Mouse (Mus musculus) CH12.LX (cell line): ENCODE results near the gene Lmntd2. TPM values are rescaled to one million over a fixed set of nuclear protein-coding genes. Genes with fewer than 3 reads are reported as not detected.
A peak's percentile ranks its signal among the peaks of the same experiment; 100 is the strongest.

Source experiments
- DNase-seq: peaks from one replicate; pipeline ENCODE4 v3.0.0-alpha.2; 2013; ENCODE audit errors: extremely low read depth
- H3K27ac ChIP-seq: 2 replicates; pipeline ENCODE4 v1.5.1; 2012; ENCODE audit warnings: low read depth, mild to moderate bottlenecking, control low read depth, moderate library complexity; ENCODE audit not compliant: insufficient read depth
- H3K27me3 ChIP-seq: replicated peaks from 2 replicates; pipeline ENCODE3; 2012; ENCODE audit warnings: inconsistent platforms
- H3K36me3 ChIP-seq, 2 experiments: replicated peaks in 1 of 2; 2 replicates each; pipeline versions ENCODE3 to v1.6.1; 2012; ENCODE audit warnings: inconsistent platforms in 1 of 2, low read length in 1 of 2, mild to moderate bottlenecking in 1 of 2, mixed read lengths in 1 of 2, moderate library complexity in 1 of 2; ENCODE audit not compliant: control insufficient read depth in 1 of 2, insufficient read depth in 1 of 2
- H3K4me1 ChIP-seq, 2 experiments: 2 replicates each; pipeline ENCODE4 v1.6.1; 2012; ENCODE audit warnings: inconsistent platforms in 1 of 2, moderate library complexity in 1 of 2; ENCODE audit not compliant: insufficient read depth in 2 of 2, control insufficient read depth in 1 of 2
- H3K4me2 ChIP-seq: 2 replicates; pipeline ENCODE4 v1.6.1; 2012; ENCODE audit warnings: low read depth, mild to moderate bottlenecking, control low read depth; ENCODE audit not compliant: poor library complexity, insufficient read depth, severe bottlenecking
- H3K4me3 ChIP-seq, 3 experiments: fragments of 150-350 bp in 1 of 3; sonication (generic) in 1 of 3; replicated peaks in 1 of 3; 2 replicates each; pipeline versions ENCODE3 to v1.5.1; 2011 to 2012; ENCODE audit warnings: low read depth in 2 of 3, low read length in 2 of 3, mild to moderate bottlenecking in 2 of 3, moderate library complexity in 2 of 3, control low read depth in 1 of 3, improper control_type of control experiment in 1 of 3, inconsistent platforms in 1 of 3, mixed read lengths in 1 of 3; ENCODE audit not compliant: poor library complexity in 1 of 3
- H3K79me2 ChIP-seq: replicated peaks from 2 replicates; pipeline ENCODE4 v1.6.1; 2012; ENCODE audit warnings: mild to moderate bottlenecking, moderate library complexity; ENCODE audit not compliant: control insufficient read depth, poor library complexity, insufficient read depth, severe bottlenecking; ENCODE audit errors: extremely low read depth
- H3K9ac ChIP-seq: 2 replicates; pipeline ENCODE4 v1.6.1; 2012; ENCODE audit warnings: low read depth, mild to moderate bottlenecking, control low read depth, moderate library complexity; ENCODE audit not compliant: insufficient read depth
- H3K9me3 ChIP-seq: replicated peaks from 2 replicates; pipeline ENCODE3; 2012; ENCODE audit warnings: low read length, inconsistent platforms, mixed read lengths
- BHLHE40 ChIP-seq: IDR thresholded peaks from 2 replicates; pipeline ENCODE4 v1.6.1; 2011; ENCODE audit warnings: mild to moderate bottlenecking, low read depth, low read length, improper control_type of control experiment
- CHD1 ChIP-seq: IDR thresholded peaks from 2 replicates; pipeline ENCODE4 v1.6.1; 2012; ENCODE audit warnings: low read depth, low read length, improper control_type of control experiment, inconsistent platforms
- CHD2 ChIP-seq: IDR thresholded peaks from 2 replicates; pipeline ENCODE4 v1.6.1; 2011; ENCODE audit warnings: low read length, improper control_type of control experiment
- CTCF ChIP-seq, 2 experiments: IDR thresholded peaks in 1 of 2; conservative IDR thresholded peaks in 1 of 2; 2 replicates each; pipeline ENCODE4 v1.5.1; 2011 to 2012; ENCODE audit warnings: low read depth in 2 of 2, low read length in 2 of 2, improper control_type of control experiment in 1 of 2, inconsistent platforms in 1 of 2, mild to moderate bottlenecking in 1 of 2, moderate library complexity in 1 of 2
- E2F4 ChIP-seq: IDR thresholded peaks from 2 replicates; pipeline ENCODE4 v1.6.1; 2011; ENCODE audit warnings: low read depth, low read length, improper control_type of control experiment; ENCODE audit not compliant: insufficient replicate concordance
- ELF1 ChIP-seq: IDR thresholded peaks from 2 replicates; pipeline ENCODE4 v1.6.1; 2014; ENCODE audit warnings: low read depth, mild to moderate bottlenecking, inconsistent platforms, low read length, improper control_type of control experiment
- EP300 ChIP-seq: IDR thresholded peaks from 2 replicates; pipeline ENCODE4 v1.6.1; 2011; ENCODE audit warnings: low read length, improper control_type of control experiment
- ETS1 ChIP-seq: conservative IDR thresholded peaks from 2 replicates; pipeline ENCODE4 v1.6.1; 2012; ENCODE audit warnings: low read depth, mild to moderate bottlenecking, inconsistent platforms, low read length, improper control_type of control experiment, moderate library complexity
- GABPA ChIP-seq: IDR thresholded peaks from 2 replicates; pipeline ENCODE4 v1.6.1; 2012; ENCODE audit warnings: low read depth, low read length, improper control_type of control experiment, inconsistent platforms; ENCODE audit not compliant: insufficient replicate concordance
- HCFC1 ChIP-seq: IDR thresholded peaks from 2 replicates; pipeline ENCODE4 v1.6.1; 2012; ENCODE audit warnings: low read depth, mild to moderate bottlenecking, inconsistent platforms, low read length, improper control_type of control experiment
- IRF4 ChIP-seq: IDR thresholded peaks from 2 replicates; pipeline ENCODE4 v1.6.1; 2014; ENCODE audit warnings: low read depth, mild to moderate bottlenecking, inconsistent platforms, low read length, improper control_type of control experiment
- JUN ChIP-seq: IDR thresholded peaks from 2 replicates; pipeline ENCODE4 v1.6.1; 2011; ENCODE audit warnings: low read depth, mild to moderate bottlenecking, low read length, improper control_type of control experiment, moderate library complexity; ENCODE audit not compliant: insufficient read depth
- JUND ChIP-seq: conservative IDR thresholded peaks from 2 replicates; pipeline ENCODE4 v1.6.1; 2011; ENCODE audit warnings: low read depth, low read length, improper control_type of control experiment
- KAT2A ChIP-seq: IDR thresholded peaks from 2 replicates; pipeline ENCODE4 v1.6.1; 2012; ENCODE audit warnings: low read length, improper control_type of control experiment, inconsistent platforms; ENCODE audit not compliant: insufficient replicate concordance
- MAFK ChIP-seq: IDR thresholded peaks from 2 replicates; pipeline ENCODE4 v1.6.1; 2011; ENCODE audit warnings: low read length, improper control_type of control experiment; ENCODE audit not compliant: insufficient replicate concordance
- MAX ChIP-seq: IDR thresholded peaks from 2 replicates; pipeline ENCODE4 v1.6.1; 2011; ENCODE audit warnings: low read length, improper control_type of control experiment
- MAZ ChIP-seq: IDR thresholded peaks from 2 replicates; pipeline ENCODE4 v1.6.1; 2012; ENCODE audit warnings: low read depth, mild to moderate bottlenecking, inconsistent platforms, low read length, improper control_type of control experiment, moderate library complexity
- MEF2A ChIP-seq: IDR thresholded peaks from 2 replicates; pipeline ENCODE4 v1.6.1; 2014; ENCODE audit warnings: low read depth, mild to moderate bottlenecking, inconsistent platforms, low read length, improper control_type of control experiment, borderline replicate concordance
- MXI1 ChIP-seq: IDR thresholded peaks from 2 replicates; pipeline ENCODE4 v1.6.1; 2011; ENCODE audit warnings: mild to moderate bottlenecking, low read depth, low read length, improper control_type of control experiment
- MYC ChIP-seq: IDR thresholded peaks from 2 replicates; pipeline ENCODE4 v1.6.1; 2011; ENCODE audit warnings: low read depth, mild to moderate bottlenecking, improper control_type of control experiment, low read length
- NELFE ChIP-seq: IDR thresholded peaks from 2 replicates; pipeline ENCODE4 v1.6.1; 2011; ENCODE audit warnings: low read depth, low read length, improper control_type of control experiment
- NRF1 ChIP-seq: IDR thresholded peaks from 2 replicates; pipeline ENCODE4 v1.6.1; 2014; ENCODE audit warnings: low read depth, mild to moderate bottlenecking, inconsistent platforms, low read length, improper control_type of control experiment, moderate library complexity
- PAX5 ChIP-seq: IDR thresholded peaks from 2 replicates; pipeline ENCODE4 v1.6.1; 2012; ENCODE audit warnings: low read length, inconsistent platforms, mixed read lengths
- POLR2A ChIP-seq: IDR thresholded peaks from 2 replicates; pipeline ENCODE4 v1.6.1; 2011; ENCODE audit warnings: low read depth, mild to moderate bottlenecking, improper control_type of control experiment, low read length
- POLR2AphosphoS2 ChIP-seq: IDR thresholded peaks from 2 replicates; pipeline ENCODE4 v1.6.1; 2011; ENCODE audit warnings: low read depth, low read length, improper control_type of control experiment
- RAD21 ChIP-seq: IDR thresholded peaks from 2 replicates; pipeline ENCODE4 v1.6.1; 2011; ENCODE audit warnings: low read depth, mild to moderate bottlenecking, low read length, improper control_type of control experiment, moderate library complexity
- RCOR1 ChIP-seq: conservative IDR thresholded peaks from 2 replicates; pipeline ENCODE4 v1.6.1; 2012; ENCODE audit warnings: low read depth, mild to moderate bottlenecking, inconsistent platforms, low read length, improper control_type of control experiment
- SIN3A ChIP-seq: IDR thresholded peaks from 2 replicates; pipeline ENCODE4 v1.6.1; 2012; ENCODE audit warnings: low read length, improper control_type of control experiment, inconsistent platforms
- SMC3 ChIP-seq: IDR thresholded peaks from 2 replicates; pipeline ENCODE4 v1.6.1; 2011; ENCODE audit warnings: low read depth, low read length, improper control_type of control experiment
- TBP ChIP-seq: conservative IDR thresholded peaks from 2 replicates; pipeline ENCODE4 v1.6.1; 2011; ENCODE audit warnings: low read depth, low read length, improper control_type of control experiment
- TCF12 ChIP-seq: IDR thresholded peaks from 2 replicates; pipeline ENCODE4 v1.6.1; 2014; ENCODE audit warnings: low read depth, mild to moderate bottlenecking, inconsistent platforms, low read length, improper control_type of control experiment
- UBTF ChIP-seq: IDR thresholded peaks from 2 replicates; pipeline ENCODE4 v1.6.1; 2012; ENCODE audit warnings: low read depth, mild to moderate bottlenecking, inconsistent platforms, low read length, improper control_type of control experiment, moderate library complexity
- USF1 ChIP-seq: IDR thresholded peaks from 2 replicates; pipeline ENCODE4 v1.6.1; 2014; ENCODE audit warnings: low read depth, mild to moderate bottlenecking, inconsistent platforms, low read length, improper control_type of control experiment
- USF2 ChIP-seq: conservative IDR thresholded peaks from 2 replicates; pipeline ENCODE4 v1.6.1; 2011; ENCODE audit warnings: low read depth, low read length, improper control_type of control experiment
- ZC3H11A ChIP-seq: IDR thresholded peaks from 2 replicates; pipeline ENCODE4 v1.6.1; 2012; ENCODE audit warnings: low read depth, mild to moderate bottlenecking, inconsistent platforms, low read length, improper control_type of control experiment
- ZKSCAN1 ChIP-seq: IDR thresholded peaks from 2 replicates; pipeline ENCODE4 v1.6.1; 2012; ENCODE audit warnings: low read depth, inconsistent platforms, low read length, improper control_type of control experiment, borderline replicate concordance
- ZMIZ1 ChIP-seq: IDR thresholded peaks from 2 replicates; pipeline ENCODE4 v1.6.1; 2012; ENCODE audit warnings: low read depth, mild to moderate bottlenecking, inconsistent platforms, low read length, improper control_type of control experiment
- ZNF384 ChIP-seq: IDR thresholded peaks from 2 replicates; pipeline ENCODE4 v1.6.1; 2012; ENCODE audit warnings: low read depth, low read length, improper control_type of control experiment, inconsistent platforms
- dilution Hi-C: fragments of 300-500 bp; cut with MboI; formaldehyde crosslinking; loops from 2 replicates; pipeline ENCODE4 v1.14.3; 2020; ENCODE audit warnings: low sequenced_read_pairs; ENCODE audit not compliant: extremely low pct_unique_long_range_greater_than_20kb, extremely low pct_ligation_motif_present
- in situ Hi-C: fragments of 300-500 bp; cut with MboI; formaldehyde crosslinking; loops from 3 replicates; pipeline ENCODE4 v1.14.3; 2019; ENCODE audit warnings: low sequenced_read_pairs, low pct_ligation_motif_present, low pct_unique_long_range_greater_than_20kb, mixed read lengths
- polyA plus RNA-seq: library from polyadenylated mRNA; unstranded; fragments of >175 nt; gene quantifications from 2 replicates; pipeline ENCODE4 v1.2.1, GENCODE M21; 2012; ENCODE audit warnings: low read depth; ENCODE audit not compliant: insufficient read length
- total RNA-seq, 2 experiments: library from RNA; depleted of rRNA; stranded (reverse); fragments of 300-350 nt in 1 of 2; fragments of >200 nt in 1 of 2; gene quantifications; 2 replicates each; pipeline ENCODE4 v1.2.3; 2012 to 2014

Lmntd2 gene
- total and polyA plus RNA-seq, 3 experiments: 0.89 to 1.1 (median 0.97) TPM

DNA sequence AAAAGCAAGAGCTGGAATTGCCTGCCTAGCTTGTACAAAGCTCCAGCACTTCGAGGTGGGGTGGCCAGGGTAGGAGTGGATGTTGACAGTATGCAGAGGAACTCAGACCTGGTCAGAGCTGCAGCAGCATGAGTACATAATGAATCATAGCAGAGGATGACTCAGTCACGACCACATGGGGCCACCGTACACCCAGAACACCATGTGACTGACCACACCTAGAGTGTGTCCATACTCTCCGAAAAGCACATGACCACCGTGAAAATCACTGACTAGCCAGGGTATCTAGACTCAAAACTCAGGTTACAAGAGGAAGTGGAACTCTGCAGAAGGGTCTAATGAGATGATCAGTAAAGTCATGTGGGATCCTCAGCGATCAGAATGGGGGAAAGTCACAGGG is 49.0 kb downstream of the Lmntd2 start:
- in situ Hi-C loops (loop anchor here (5.0 kb wide), 2 partner anchors 33 to 68 kb away; no protein-coding TSS in a partner anchor), dilution Hi-C loops (no loop called here)
- Histone ChIP-seq H3K4me1 (peaks cover 27 to 53% of the 10 kb centered on the region in 2 experiments), H3K9ac (peak overlapping the region; percentile 45), H3K27ac (peak overlapping the region; percentile 94), H3K9me3 (no peaks in the 10 kb centered on the region), H3K27me3 (no peaks in the 10 kb centered on the region), H3K79me2 (peaks cover 11% of the 10 kb centered on the region), H3K4me2 (peak overlapping the region; percentile 79), H3K36me3 (peaks cover 44 to 68% of the 10 kb centered on the region in 2 experiments), H3K4me3 (no peak overlapping the region)
- DNase-seq: peak; percentile 81
- TF ChIP-seq ELF1: peak; percentile 59; the same call in 1 of the 2 replicates
- TF ChIP-seq USF1: peak; percentile 87
- 0 out of 2 replicates have a peak, but pooled peaks have one; percentile 54 for TF ChIP-seq RCOR1
- no peak for TF ChIP-seq KAT2A
- TF ChIP-seq POLR2AphosphoS2: peak; percentile 55; the same call in 1 of the 2 replicates
- TF ChIP-seq GABPA: no peak
- no peak for TF ChIP-seq UBTF
- TF ChIP-seq IRF4: peak; percentile 89
- TF ChIP-seq CHD1: no peak
- TF ChIP-seq SIN3A: peak; percentile 97
- TF ChIP-seq MAZ: 0 out of 2 replicates have a peak, but pooled peaks have one; percentile 33
- TF ChIP-seq NRF1: no peak; the same call in 1 of the 2 replicates
- TF ChIP-seq POLR2A: no peak
- peak; percentile 57; the same call in 1 of the 2 replicates for TF ChIP-seq MAFK
- peak; percentile 79 for TF ChIP-seq EP300
- TF ChIP-seq BHLHE40: peak; percentile 97
- no peak for TF ChIP-seq CTCF (conservative IDR thresholded peaks at IDR 0.05 in 1 of 2, IDR thresholded peaks at IDR 0.05 in 1 of 2; ENCODE audit: low read depth in 2 of 2, low read length in 2 of 2)
- TF ChIP-seq ETS1: peak; percentile 91
- peak; percentile 80 for TF ChIP-seq USF2
- no peak for TF ChIP-seq ZMIZ1
- TF ChIP-seq MXI1: peak; percentile 97
- TF ChIP-seq TBP: 0 out of 2 replicates have a peak, but pooled peaks have one; percentile 19
- TF ChIP-seq PAX5: no peak
- peak; percentile 99 for TF ChIP-seq MYC
- TF ChIP-seq ZNF384: no peak
- 0 out of 2 replicates have a peak, but pooled peaks have one; percentile 46 for TF ChIP-seq NELFE
- TF ChIP-seq TCF12: peak; percentile 80
- TF ChIP-seq JUND: peak; percentile 88
- TF ChIP-seq ZC3H11A: no peak
- TF ChIP-seq ZKSCAN1: no peak
- peak; percentile 71 for TF ChIP-seq HCFC1
- no peak for TF ChIP-seq RAD21
- TF ChIP-seq MEF2A: peak; percentile 57; the same call in 1 of the 2 replicates
- TF ChIP-seq E2F4: 0 out of 2 replicates have a peak, but pooled peaks have one; percentile 51
- TF ChIP-seq MAX: peak; percentile 98
- TF ChIP-seq SMC3: no peak
- TF ChIP-seq CHD2: peak; percentile 49; the same call in 1 of the 2 replicates
- TF ChIP-seq JUN: peak; percentile 72
